In the genomic region with DNA sequence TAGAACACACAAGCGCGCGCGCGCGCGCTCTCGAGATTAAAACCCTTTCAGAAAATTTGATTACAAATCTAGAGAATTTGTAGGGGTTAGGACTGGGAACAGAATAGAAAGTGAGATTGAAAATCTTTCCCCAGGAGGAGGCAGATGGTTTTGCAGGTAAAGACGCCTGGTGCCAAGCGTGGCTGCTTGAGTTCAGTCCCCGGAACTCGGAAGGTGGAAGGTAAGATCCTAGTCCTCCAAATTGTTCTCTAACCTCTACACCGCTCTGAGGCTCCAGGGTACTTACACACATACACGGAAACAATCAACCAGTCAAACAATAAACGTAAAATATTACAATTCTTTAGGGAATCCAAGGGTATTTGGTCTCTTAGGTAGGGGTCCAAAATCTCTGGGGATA, we compare ENCODE assay signal across 8 mouse cellular contexts. TPM values are rescaled to one million over a fixed set of nuclear protein-coding genes. Genes with fewer than 3 reads are reported as not detected.
DNase-seq lines count a peak whose midpoint lies in the region; ATAC-seq and TF ChIP-seq lines count a peak whose summit lies in the region.

No protein-coding gene starts in this region.

- no peak overlapping the region for H3K27ac ChIP-seq in heart, embryonic 14.5 days (replicated peaks in 1 of 2; ENCODE audit: control insufficient read depth in 1 of 2, insufficient read depth in 1 of 2, low read depth in 2 of 2, low read length in 2 of 2)
- no peak overlapping the region for H3K27ac ChIP-seq in heart, adult 2 months
- peak overlapping the region; percentile 91 for H3K27ac ChIP-seq in ES-E14 (ENCODE audit: insufficient read depth, low read depth, low read length, poor library complexity, severe bottlenecking)
- no peak overlapping the region for H3K27ac ChIP-seq in hindbrain, embryonic 13.5 days
- no peak overlapping the region for H3K27ac ChIP-seq in midbrain, embryonic 10.5 days (replicated peaks)

- 1% methylated on average over 15 of the region's 15 CpGs for WGBS in heart, embryonic 14.5 days
- 8% methylated on average over 15 of the region's 15 CpGs for WGBS in heart, adult 2 months
- 3% methylated on average over 15 of the region's 15 CpGs for WGBS in hindbrain, embryonic 13.5 days
- WGBS in midbrain, embryonic 10.5 days: 2% methylated on average over 15 of the region's 15 CpGs

- H3K36me3 ChIP-seq in heart, embryonic 14.5 days (ENCODE audit: control insufficient read depth, insufficient read depth, low read length): no peaks in the 10 kb centered on the region
- H3K36me3 ChIP-seq in heart, adult 2 months (ENCODE audit: control insufficient read depth, insufficient read depth, low read length): no peaks in the 10 kb centered on the region
- H3K36me3 ChIP-seq in ES-E14 (ENCODE audit: control insufficient read depth, insufficient read depth, low read length, poor library complexity, severe bottlenecking): no peaks in the 10 kb centered on the region
- no peaks in the 10 kb centered on the region for H3K36me3 ChIP-seq in hindbrain, embryonic 13.5 days
- H3K36me3 ChIP-seq in midbrain, embryonic 10.5 days: no peaks in the 10 kb centered on the region

- no peak for TF ChIP-seq EP300 in heart, adult 2 months (IDR thresholded peaks at IDR 0.05; ENCODE audit: insufficient read depth, low read depth, low read length)

- H3K79me2 ChIP-seq in heart, adult 2 months (replicated peaks; ENCODE audit: control insufficient read depth, insufficient read depth, low read length): no peaks in the 10 kb centered on the region

- in situ Hi-C loops in ES-E14 (cut with MboI; ENCODE audit: low sequenced_read_pairs in 2 of 2, unreplicated experiment in 2 of 2): no loop called here

- H3K4me1 ChIP-seq in heart, embryonic 14.5 days (ENCODE audit: control insufficient read depth in 2 of 2, insufficient read depth in 2 of 2, low read length in 2 of 2): peaks cover 0 to 6% of the 10 kb centered on the region in 2 experiments; a peak in 2 of 4 replicates
- H3K4me1 ChIP-seq in heart, adult 2 months (ENCODE audit: control insufficient read depth, insufficient read depth, low read length): no peaks in the 10 kb centered on the region
- H3K4me1 ChIP-seq in ES-E14 (ENCODE audit: control insufficient read depth in 2 of 2, insufficient read depth in 2 of 2, low read length in 2 of 2, poor library complexity in 1 of 2): peaks cover 4 to 20% of the 10 kb centered on the region in 2 experiments; a peak in 2 of 4 replicates
- peaks cover 13% of the 10 kb centered on the region for H3K4me1 ChIP-seq in hindbrain, embryonic 13.5 days (replicated peaks)
- peaks cover 21% of the 10 kb centered on the region for H3K4me1 ChIP-seq in midbrain, embryonic 10.5 days

- ATAC-seq in heart, embryonic 14.5 days (ENCODE audit: insufficient number of reproducible peaks, insufficient read depth, low FRiP score, low read depth): no peak
- ATAC-seq in hindbrain, embryonic 13.5 days (ENCODE audit: low FRiP score): no peak

- DNase-seq in heart, adult 2 months: no peak
- peak; percentile 26 for DNase-seq in ES-E14 (ENCODE audit: low read depth, low spot score)
- no peak for DNase-seq in midbrain, embryonic 10.5 days (ENCODE audit: low spot score)
- DNase-seq in right cerebral cortex, postnatal 10 days (ENCODE audit: low spot score in 2 of 2): no peak
- DNase-seq in gastrocnemius, postnatal 10 days: no peak
- no peak for DNase-seq in frontal cortex, adult 2 months (ENCODE audit: extremely low spot score in 1 of 2, low spot score in 1 of 2)

- TF ChIP-seq POLR2A in heart, adult 2 months (IDR thresholded peaks at IDR 0.05; ENCODE audit: insufficient read depth, low read depth, low read length): no peak

- H3K27me3 ChIP-seq in heart, embryonic 14.5 days (ENCODE audit: control insufficient read depth, insufficient read depth, low read length): peaks cover 52% of the 10 kb centered on the region
- peaks cover 9% of the 10 kb centered on the region for H3K27me3 ChIP-seq in heart, adult 2 months (ENCODE audit: control insufficient read depth, insufficient read depth, low read length)
- H3K27me3 ChIP-seq in hindbrain, embryonic 13.5 days: peaks cover 61% of the 10 kb centered on the region
- peaks cover 65% of the 10 kb centered on the region for H3K27me3 ChIP-seq in midbrain, embryonic 10.5 days (ENCODE audit: low read depth, poor library complexity, severe bottlenecking)

- H3K9me3 ChIP-seq in heart, embryonic 14.5 days (ENCODE audit: control insufficient read depth, low read length): no peaks in the 10 kb centered on the region
- no peaks in the 10 kb centered on the region for H3K9me3 ChIP-seq in ES-E14 (ENCODE audit: control insufficient read depth, insufficient read depth, low read depth, low read length)
- no peaks in the 10 kb centered on the region for H3K9me3 ChIP-seq in hindbrain, embryonic 13.5 days
- no peaks in the 10 kb centered on the region for H3K9me3 ChIP-seq in midbrain, embryonic 10.5 days (replicated peaks)

- intact Hi-C loops in heart, adult 2 months (cut with DNase I): no loop called here

- peak overlapping the region; percentile 75 for H3K4me2 ChIP-seq in heart, embryonic 14.5 days (ENCODE audit: low read length)
- peak overlapping the region; percentile 79 for H3K4me2 ChIP-seq in hindbrain, embryonic 13.5 days

- TF ChIP-seq CTCF in heart, adult 2 months (IDR thresholded peaks at IDR 0.05): no peak

- no peak overlapping the region for H3K9ac ChIP-seq in heart, embryonic 14.5 days (ENCODE audit: low read length)
- H3K9ac ChIP-seq in heart, adult 2 months (ENCODE audit: low read depth, low read length): no peak overlapping the region
- H3K9ac ChIP-seq in ES-E14 (ENCODE audit: insufficient read depth, low read depth, low read length, poor library complexity, severe bottlenecking): peak overlapping the region; percentile 20; the same call in 1 of the 2 replicates
- no peak overlapping the region for H3K9ac ChIP-seq in hindbrain, embryonic 13.5 days

- peak overlapping the region; percentile 6 to 46; a peak in 3 of 4 replicates for H3K4me3 ChIP-seq in heart, embryonic 14.5 days (ENCODE audit: control insufficient read depth in 1 of 2, insufficient read depth in 1 of 2, low read depth in 1 of 2, low read length in 2 of 2)
- H3K4me3 ChIP-seq in heart, adult 2 months: no peak overlapping the region
- peak overlapping the region; percentile 76 for H3K4me3 ChIP-seq in ES-E14 (ENCODE audit: insufficient read depth in 1 of 2, low read depth in 1 of 2, low read length in 2 of 2, poor library complexity in 1 of 2, severe bottlenecking in 1 of 2)
- H3K4me3 ChIP-seq in hindbrain, embryonic 13.5 days: no peak overlapping the region; the same call in 1 of the 2 replicates
- peak overlapping the region; percentile 61 for H3K4me3 ChIP-seq in midbrain, embryonic 10.5 days

TF ChIP-seq in ES-E14, 5 proteins besides CTCF, POLR2A, EP300 and RAD21:
- TF ChIP-seq ZNF384 (IDR thresholded peaks at IDR 0.05; ENCODE audit: low read depth, low read length) (no peak), CHD2 (IDR thresholded peaks at IDR 0.05; ENCODE audit: low read depth, low read length) (no peak), HCFC1 (IDR thresholded peaks at IDR 0.05; ENCODE audit: borderline replicate concordance, insufficient read depth, low read length) (no peak), MAFK (IDR thresholded peaks at IDR 0.05; ENCODE audit: insufficient read depth, low read depth, low read length) (no peak), ZC3H11A (IDR thresholded peaks at IDR 0.05; ENCODE audit: borderline replicate concordance, low read depth, low read length) (no peak)

RNA-seq across cellular contexts. Expression of gene Hck, which starts 0.5 kb away (rescaled TPM):
- polyA plus RNA-seq in heart, embryonic 14.5 days (2014; fragmentation: Nextera tagmentation; extraction: Ambion mirVana): 1.9 and 2.5 TPM in 2 replicates
- total RNA-seq in heart, adult 2 months (2021): 1 to 10 TPM; 1.5 TPM
- 1.9 and 2.9 TPM in 2 replicates for polyA plus RNA-seq in heart, adult 2 months (2012; rRNA removed)
- total RNA-seq in ES-E14 (2012; rRNA removed): 29.3 and 60.8 TPM in 2 replicates
- 1.7 and 2.2 TPM in 2 replicates for polyA plus RNA-seq in hindbrain, embryonic 13.5 days (2015; fragmentation: Nextera tagmentation; extraction: Ambion mirVana)
- 2.1 and 2.2 TPM in 2 replicates for polyA plus RNA-seq in midbrain, embryonic 10.5 days (2016; fragmentation: Nextera tagmentation; extraction: Ambion mirVana)
- total RNA-seq in gastrocnemius, postnatal 10 days (2021): 1 to 10 TPM in 1 of 2 experiments, under 1 TPM in 1; 0.85 to 2.3 TPM
- polyA plus RNA-seq in frontal cortex, adult 2 months (2012; rRNA removed): 2.2 and 2.9 TPM in 2 replicates

RNA-seq across cellular contexts. Expression of gene Ccm2l, which starts 42.0 kb away (rescaled TPM):
- 6.5 and 7.9 TPM in 2 replicates for polyA plus RNA-seq in heart, embryonic 14.5 days (2014; fragmentation: Nextera tagmentation; extraction: Ambion mirVana)
- total RNA-seq in heart, adult 2 months (2021): 10 to 100 TPM; 13.3 to 15.9 TPM
- 43.4 and 44.3 TPM in 2 replicates for polyA plus RNA-seq in heart, adult 2 months (2012; rRNA removed)
- total RNA-seq in ES-E14 (2012; rRNA removed): 1.9 and 2.2 TPM in 2 replicates
- polyA plus RNA-seq in hindbrain, embryonic 13.5 days (2015; fragmentation: Nextera tagmentation; extraction: Ambion mirVana): 1.3 and 1.9 TPM in 2 replicates
- polyA plus RNA-seq in midbrain, embryonic 10.5 days (2016; fragmentation: Nextera tagmentation; extraction: Ambion mirVana): 1.1 and 1.2 TPM in 2 replicates
- total RNA-seq in gastrocnemius, postnatal 10 days (2021): 10 to 100 TPM in 1 of 2 experiments, 1 to 10 TPM in 1; 7.6 to 12.6 TPM
- polyA plus RNA-seq in frontal cortex, adult 2 months (2012; rRNA removed): 12.2 and 16.4 TPM in 2 replicates

RNA-seq across cellular contexts. Expression of gene Tm9sf4, which starts 53.3 kb away (rescaled TPM):
- polyA plus RNA-seq in heart, embryonic 14.5 days (2014; fragmentation: Nextera tagmentation; extraction: Ambion mirVana): 59.6 and 67.9 TPM in 2 replicates
- 10 to 100 TPM; 43.3 to 51.8 TPM for total RNA-seq in heart, adult 2 months (2021)
- 34.5 and 48.7 TPM in 2 replicates for polyA plus RNA-seq in heart, adult 2 months (2012; rRNA removed)
- 62.8 and 108 TPM in 2 replicates for total RNA-seq in ES-E14 (2012; rRNA removed)
- 77.2 and 79.3 TPM in 2 replicates for polyA plus RNA-seq in hindbrain, embryonic 13.5 days (2015; fragmentation: Nextera tagmentation; extraction: Ambion mirVana)
- polyA plus RNA-seq in midbrain, embryonic 10.5 days (2016; fragmentation: Nextera tagmentation; extraction: Ambion mirVana): 82.5 and 82.8 TPM in 2 replicates
- 10 to 100 TPM; 49.4 to 67.7 TPM for total RNA-seq in gastrocnemius, postnatal 10 days (2021)
- polyA plus RNA-seq in frontal cortex, adult 2 months (2012; rRNA removed): 69.2 and 70.6 TPM in 2 replicates

Comparison
In these comparisons a context has a peak if more than half of its experiments do, and no peak if none do; other contexts are left out.
1. H3K4me3 ChIP-seq: peak in heart, embryonic 14.5 days (2 of 2), ES-E14 (2 of 2) and midbrain, embryonic 10.5 days (single experiment); none in heart, adult 2 months (single experiment) and hindbrain, embryonic 13.5 days (single experiment).